Mouse (Mus musculus): ENCODE measurements at regions not wholly inside any gene's neighbourhood (a gene's known extent, or its start where the extent isn't known, plus 50 kb on each side); places are given as distances from the start of the nearest gene placed in this dataset.
"Not testable (repeated sequence)": the region's sequence is repeated elsewhere in the genome, so short reads cannot be mapped to it uniquely, and the experiment has no call there.

- no peak for DNase-seq
Observed at GRCm38 (mm10) chr11:111996395-111996794, 785.6 kb upstream of the Sox9 start.

DNA sequence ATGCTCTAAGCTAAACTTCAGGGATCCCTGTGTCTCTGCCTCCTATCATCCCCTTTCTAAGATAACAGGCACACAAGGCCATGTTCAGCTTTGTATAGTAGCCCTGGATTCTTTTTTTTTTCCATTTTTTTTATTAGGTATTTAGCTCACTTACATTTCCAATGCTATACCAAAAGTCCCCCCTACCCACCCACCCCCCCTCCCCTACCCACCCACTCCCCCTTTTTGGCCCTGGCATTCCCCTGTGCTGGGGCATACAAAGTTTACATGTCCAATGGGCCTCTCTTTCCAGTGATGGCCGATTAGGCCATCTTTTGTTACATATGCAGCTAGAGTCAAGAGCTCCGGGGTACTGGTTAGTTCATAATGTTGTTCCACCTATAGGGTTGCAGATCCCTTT is 771.2 kb upstream of the Sox9 start:
- DNase-seq, result not testable (repeated sequence)

GRCm38 (mm10) chr11:112017906-112018305 is 764.1 kb upstream of the Sox9 start:
- no peak for DNase-seq

- DNase-seq, result no peak
Observed at GRCm38 (mm10) chr11:112028031-112028430, 754.0 kb upstream of the Sox9 start.

DNA sequence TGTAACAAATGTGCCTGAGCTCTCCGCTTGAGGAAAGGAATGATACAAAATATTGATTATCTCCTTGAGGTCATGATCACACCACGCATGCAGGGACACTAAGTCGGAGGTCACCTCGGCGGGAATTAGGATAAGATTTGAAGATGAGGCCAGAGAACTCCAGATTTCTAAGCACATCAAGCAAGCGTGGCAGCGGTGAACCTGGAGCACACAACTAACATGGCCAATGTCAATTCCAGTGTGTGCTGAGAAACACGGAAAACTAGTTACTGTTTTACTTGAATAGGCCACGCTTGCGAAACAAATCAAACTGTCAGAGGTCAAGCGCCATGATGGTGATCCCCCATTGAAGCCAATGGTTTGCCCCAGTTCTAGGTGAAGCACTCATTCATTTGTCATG is 743.3 kb upstream of the Sox9 start:
- DNase-seq, result no peak

- DNase-seq, result no peak
Observed at GRCm38 (mm10) chr11:112044455-112044854, 737.6 kb upstream of the Sox9 start.

GRCm38 (mm10) chr11:112045353-112045752 is 736.7 kb upstream of the Sox9 start:
- no peak for DNase-seq

GRCm38 (mm10) chr11:112050362-112050761 is 731.7 kb upstream of the Sox9 start:
- DNase-seq, result no peak

DNA sequence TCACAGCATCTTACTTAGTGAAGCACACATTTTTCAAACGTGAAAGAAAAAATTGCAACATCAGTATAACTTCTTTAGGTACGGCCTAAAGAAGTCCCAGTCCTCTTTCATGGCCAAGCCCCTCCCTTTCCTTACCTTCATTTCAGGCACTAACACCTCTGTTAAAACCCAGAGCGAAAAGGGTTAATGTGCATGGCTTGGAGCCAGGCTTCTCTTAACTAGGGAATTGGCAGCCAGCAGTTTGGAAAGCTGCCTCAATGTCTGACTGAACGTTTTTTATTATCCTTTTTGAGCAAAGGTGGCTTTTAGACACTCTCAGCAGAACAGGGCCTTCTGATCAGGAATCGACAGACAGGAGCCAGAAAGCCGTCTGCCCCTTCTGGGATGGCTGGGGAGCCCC is 726.4 kb upstream of the Sox9 start:
- DNase-seq, result no peak

- DNase-seq, result peak; percentile 15
Observed at GRCm38 (mm10) chr11:112067176-112067575, 714.8 kb upstream of the Sox9 start.

DNA sequence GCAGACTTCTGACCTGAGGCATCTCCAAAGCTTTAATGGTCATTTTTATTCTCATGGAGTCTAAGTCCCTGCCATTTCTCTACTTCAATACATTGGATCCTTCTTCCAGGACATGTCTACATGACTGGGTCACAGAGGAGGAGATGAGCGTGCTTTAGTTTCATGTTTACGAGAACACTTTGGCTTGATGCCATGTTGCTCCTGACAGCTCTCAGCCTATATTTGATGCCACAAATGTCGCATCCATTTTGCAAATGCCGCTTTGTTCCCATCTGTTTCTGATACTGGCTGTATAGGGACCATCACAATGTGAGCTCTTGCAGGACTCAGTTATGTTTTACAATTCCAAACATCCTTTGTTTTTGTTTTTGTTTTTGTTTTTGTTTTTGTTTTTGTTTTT is 713.2 kb upstream of the Sox9 start:
- no peak for DNase-seq

DNA sequence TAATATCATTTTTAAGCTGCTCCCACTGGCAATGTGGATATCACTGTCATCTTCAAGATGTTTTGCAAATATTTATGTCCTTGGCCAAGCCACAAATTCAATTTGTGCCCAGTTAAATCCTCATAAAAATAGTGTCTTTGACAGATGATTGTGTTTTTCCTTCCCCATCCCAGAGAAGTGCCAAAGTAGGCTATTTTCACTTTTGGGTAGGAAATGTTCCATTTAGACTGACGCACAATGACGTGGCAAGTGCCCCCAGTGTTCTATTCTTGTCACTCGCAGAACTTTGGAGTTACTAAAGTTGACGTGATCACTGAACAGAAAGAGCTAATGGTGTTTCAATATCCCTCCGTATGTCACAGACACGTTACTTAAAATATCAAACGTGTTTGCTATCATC is 710.5 kb upstream of the Sox9 start:
- peak; percentile 9 for DNase-seq

GRCm38 (mm10) chr11:112081386-112081785 is 700.6 kb upstream of the Sox9 start:
- no peak for DNase-seq

DNA sequence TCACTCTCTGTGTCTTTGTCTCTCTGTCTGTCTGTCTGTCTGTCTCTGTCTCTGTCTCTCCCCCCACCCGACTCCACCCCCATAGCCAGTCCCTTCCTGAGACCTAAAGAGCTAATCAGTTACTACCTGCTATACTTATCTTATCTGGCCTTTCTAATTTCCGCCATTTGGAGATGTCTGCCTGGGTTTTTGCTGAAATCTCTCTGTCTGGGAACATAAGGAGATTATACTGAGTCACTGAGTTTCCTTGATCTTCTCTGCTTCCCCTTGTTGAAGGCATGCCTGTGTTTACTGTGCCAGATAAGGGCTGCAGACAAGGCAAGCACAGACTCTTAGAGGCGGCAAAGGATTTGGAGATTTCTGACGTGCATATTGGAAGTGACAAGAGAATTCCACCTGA is 699.0 kb upstream of the Sox9 start:
- DNase-seq, result peak; percentile 17

GRCm38 (mm10) chr11:112092168-112092567 is 689.9 kb upstream of the Sox9 start:
- no peak for DNase-seq

DNA sequence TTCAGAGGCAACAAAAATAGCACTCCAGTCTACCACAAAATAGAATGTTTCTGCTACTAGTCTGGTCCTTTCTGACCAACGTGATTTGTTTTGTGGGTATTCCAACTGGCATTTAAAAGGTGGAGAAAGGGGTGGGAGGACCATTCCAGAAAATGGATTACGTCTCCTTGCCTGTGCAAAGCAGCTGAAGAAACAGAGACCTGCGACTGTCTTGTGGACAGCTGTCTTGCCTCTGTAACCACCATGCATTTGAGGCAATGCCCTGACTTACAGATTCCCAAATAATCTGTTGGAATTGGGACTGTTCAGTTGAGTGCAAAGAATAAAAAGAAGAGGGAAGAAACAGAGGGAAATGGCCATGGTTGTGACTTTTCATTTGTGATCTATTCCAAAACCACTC is 687.0 kb upstream of the Sox9 start:
- DNase-seq, result no peak

GRCm38 (mm10) chr11:112098161-112098560 is 683.9 kb upstream of the Sox9 start:
- DNase-seq, result no peak

DNA sequence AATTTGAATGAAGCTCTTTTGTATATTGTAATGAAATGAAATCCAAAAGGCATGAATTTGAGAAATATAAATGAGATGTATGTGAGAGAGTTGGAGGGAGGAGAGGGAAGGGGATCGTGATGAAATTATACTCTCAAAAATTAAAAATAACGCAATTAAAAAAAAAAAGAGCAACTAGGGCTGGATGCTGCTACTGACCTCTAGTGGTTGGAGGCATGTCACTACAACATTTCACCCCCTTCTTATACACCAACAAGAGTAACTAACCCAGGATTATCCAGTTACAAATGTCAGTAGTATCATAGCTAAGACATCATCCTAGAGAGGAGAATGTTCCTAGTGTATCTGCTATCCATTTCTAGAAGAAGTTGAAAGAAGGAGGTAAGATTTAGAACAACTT is 678.8 kb upstream of the Sox9 start:
- DNase-seq, result peak; percentile 16

GRCm38 (mm10) chr11:112106891-112107290 is 675.1 kb upstream of the Sox9 start:
- no peak for DNase-seq

DNA sequence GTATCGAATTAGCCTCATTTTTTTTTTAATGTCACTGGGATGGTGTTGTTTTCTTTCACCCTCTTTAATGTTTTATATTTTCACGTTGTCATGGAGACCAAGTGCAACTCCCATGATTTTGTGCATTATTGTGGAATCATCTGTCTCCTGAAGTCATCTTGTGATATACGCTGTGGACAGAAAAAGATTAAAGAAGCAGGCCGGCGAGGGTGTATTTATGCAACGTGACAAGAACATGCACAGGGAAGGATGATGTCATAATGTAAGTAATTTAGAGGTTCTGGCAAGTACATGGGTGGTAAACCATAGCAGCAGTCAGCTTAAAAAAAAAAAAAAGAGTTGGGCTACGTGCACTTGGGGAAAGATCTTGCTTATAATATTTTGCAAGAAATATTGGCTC is 674.7 kb upstream of the Sox9 start:
- DNase-seq, result peak; percentile 24

DNA sequence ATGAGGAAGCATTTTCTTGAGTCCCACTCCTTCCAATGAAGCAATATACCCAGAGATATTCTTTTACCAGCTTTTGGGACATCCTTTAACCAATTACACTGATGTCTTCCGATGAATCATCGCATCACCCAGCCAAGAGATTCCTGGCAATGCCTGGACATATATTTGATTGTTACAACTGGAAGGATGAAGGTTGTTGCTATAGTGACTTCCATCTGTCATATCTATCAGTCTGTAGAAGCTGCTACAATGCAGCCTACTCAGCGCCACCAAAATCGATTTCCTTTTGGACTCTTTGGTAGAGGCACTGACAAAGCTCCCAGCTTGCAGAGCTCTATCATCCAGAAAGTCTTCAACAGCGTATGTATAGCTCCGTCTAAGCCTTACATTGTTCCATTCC is 661.0 kb upstream of the Sox9 start:
- DNase-seq, result no peak

GRCm38 (mm10) chr11:112121831-112122230 is 660.2 kb upstream of the Sox9 start:
- DNase-seq, result no peak

DNA sequence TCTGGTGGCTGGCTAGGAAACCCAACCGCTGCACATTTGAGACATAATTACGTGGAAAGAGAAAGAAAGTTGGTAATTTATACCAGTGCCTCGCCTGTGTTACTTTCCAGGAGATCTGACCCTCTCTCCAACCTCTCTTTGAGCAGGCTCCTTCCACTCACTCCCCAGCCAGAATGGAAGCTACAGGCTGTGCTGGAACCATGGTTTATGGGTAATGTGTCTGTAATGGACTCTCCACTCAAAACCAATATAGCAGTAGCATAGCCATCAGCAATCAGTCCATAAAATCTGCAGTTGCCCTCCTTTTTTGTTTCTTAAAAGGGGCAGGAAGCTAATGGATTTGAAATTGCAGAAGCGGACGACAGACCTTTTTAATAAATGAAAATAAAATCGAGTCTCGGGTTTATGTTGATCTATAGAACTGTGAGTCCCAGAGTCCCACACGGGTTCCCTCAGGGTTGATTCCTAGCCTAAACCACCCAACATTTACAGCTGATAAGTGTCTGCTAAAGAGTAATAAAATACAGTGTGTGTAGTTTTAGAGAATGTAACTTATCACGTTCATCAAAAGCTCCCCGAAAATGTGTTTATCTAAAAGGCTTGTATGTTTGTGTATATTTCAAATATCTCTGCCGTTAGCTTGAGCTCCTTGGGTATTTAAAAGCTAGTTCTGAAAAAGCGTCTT is 656.6 kb upstream of the Sox9 start:
- no peak for DNase-seq

DNA sequence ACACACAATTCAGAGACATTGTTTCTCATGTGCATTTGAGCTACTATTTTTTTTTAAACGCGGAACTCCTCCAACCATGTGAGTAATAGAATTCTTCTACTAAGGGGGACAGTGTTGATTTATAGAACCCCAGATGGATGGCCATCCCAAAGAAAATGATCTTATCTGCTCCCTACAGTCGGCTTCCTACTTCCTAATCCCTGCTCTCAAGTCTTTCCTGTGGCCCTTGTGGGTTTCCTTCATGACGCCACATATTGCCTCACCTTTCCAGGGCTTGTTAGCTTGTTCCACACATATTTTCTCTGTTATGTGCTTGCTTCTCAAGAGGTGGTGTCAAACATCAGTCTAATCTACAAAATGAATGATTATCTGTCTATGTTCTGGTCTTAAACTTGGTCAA is 651.9 kb upstream of the Sox9 start:
- DNase-seq, result no peak

DNA sequence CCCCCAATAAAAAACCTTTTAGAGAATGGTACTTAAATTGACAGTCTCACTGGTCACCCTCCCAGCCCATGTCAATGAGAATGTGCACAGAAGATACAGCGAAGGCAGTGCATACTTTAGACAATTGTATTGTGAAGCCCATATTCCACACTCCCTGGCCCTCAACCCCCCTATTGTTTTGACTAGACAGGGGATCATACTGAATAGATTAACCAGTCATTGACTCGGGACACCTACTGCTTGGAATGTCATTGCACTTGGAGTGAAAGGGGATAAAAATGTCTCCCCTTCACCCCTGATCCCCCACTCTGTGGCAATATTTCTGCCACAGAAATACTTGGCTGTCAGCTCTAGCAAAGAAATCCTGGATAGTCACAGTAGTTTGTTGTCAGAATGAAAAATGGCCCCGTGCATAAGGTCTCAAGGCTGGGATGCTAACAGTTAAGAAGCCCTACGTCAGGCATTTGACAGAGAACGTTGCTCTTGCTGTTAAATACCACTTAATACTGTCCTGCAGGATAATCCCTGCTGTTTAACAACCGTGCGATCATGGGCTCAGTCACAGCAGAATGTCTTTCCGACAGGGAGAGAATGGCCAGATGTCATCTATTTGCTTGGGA is 644.5 kb upstream of the Sox9 start:
- DNase-seq, result peak; percentile 74
